Mouse (Mus musculus) heart, embryonic 13.5 days (tissue): ENCODE measurements around the gene Polr1d. TPM values are rescaled to one million over a fixed set of nuclear protein-coding genes. Genes with fewer than 3 reads are reported as not detected.

ENCODE experiments used
- ATAC-seq: fragments of 200-750 bp; cut with Nextera tagmentation; 2 replicates; pipeline ENCODE4 v1.8.0; 2017; ENCODE audit warnings: moderate TSS enrichment; ENCODE audit not compliant: insufficient number of reproducible peaks, low FRiP score, low TSS enrichment; ENCODE audit errors: extremely low read depth
- H3K27ac ChIP-seq: fragments of 300-500 bp; sonication (generic); replicated peaks from 2 replicates; pipeline ENCODE4 v1.5.1; 2015; ENCODE audit warnings: moderate library complexity, mild to moderate bottlenecking, inconsistent platforms
- H3K27me3 ChIP-seq: fragments of 300-500 bp; sonication (generic); replicated peaks from 2 replicates; pipeline ENCODE4 v1.6.1; 2015; ENCODE audit warnings: mild to moderate bottlenecking, inconsistent platforms
- H3K36me3 ChIP-seq: fragments of 300-500 bp; sonication (generic); 2 replicates; pipeline ENCODE4 v1.6.1; 2015; ENCODE audit warnings: mild to moderate bottlenecking, inconsistent platforms
- H3K4me1 ChIP-seq: fragments of 300-500 bp; sonication (generic); 2 replicates; pipeline ENCODE4 v1.6.1; 2015; ENCODE audit warnings: inconsistent platforms
- H3K4me2 ChIP-seq: fragments of 300-500 bp; sonication (generic); 2 replicates; pipeline ENCODE4 v1.6.1; 2015; ENCODE audit warnings: inconsistent platforms, mild to moderate bottlenecking, moderate library complexity
- H3K4me3 ChIP-seq: fragments of 300-500 bp; sonication (generic); 2 replicates; pipeline ENCODE4 v1.5.1; 2015; ENCODE audit warnings: moderate library complexity, mild to moderate bottlenecking, inconsistent platforms
- H3K9ac ChIP-seq: fragments of 300-500 bp; sonication (generic); 2 replicates; pipeline ENCODE4 v1.6.1; 2015; ENCODE audit warnings: inconsistent platforms, mild to moderate bottlenecking, moderate library complexity
- H3K9me3 ChIP-seq: fragments of 300-500 bp; sonication (generic); 2 replicates; pipeline ENCODE4 v1.6.1; 2016; ENCODE audit warnings: inconsistent platforms
- WGBS: fragments of 180-500 bp; shearing (Covaris S2); methylation state at CpG from one replicate; pipeline ENCODE4 v1.1.7; 2015; ENCODE audit warnings: mixed read lengths; 5-methylcytosine and 5-hydroxymethylcytosine counted together
- polyA plus RNA-seq: library from polyadenylated mRNA; unstranded; fragments of >200 nt; fragmentation: Nextera tagmentation; extraction: Ambion mirVana; gene quantifications from 2 replicates; pipeline ENCODE4 v1.2.1, GENCODE M21; 2015

Polr1d gene
- polyA plus RNA-seq, 1 experiment from 2014 or later: 90.1 TPM

DNA sequence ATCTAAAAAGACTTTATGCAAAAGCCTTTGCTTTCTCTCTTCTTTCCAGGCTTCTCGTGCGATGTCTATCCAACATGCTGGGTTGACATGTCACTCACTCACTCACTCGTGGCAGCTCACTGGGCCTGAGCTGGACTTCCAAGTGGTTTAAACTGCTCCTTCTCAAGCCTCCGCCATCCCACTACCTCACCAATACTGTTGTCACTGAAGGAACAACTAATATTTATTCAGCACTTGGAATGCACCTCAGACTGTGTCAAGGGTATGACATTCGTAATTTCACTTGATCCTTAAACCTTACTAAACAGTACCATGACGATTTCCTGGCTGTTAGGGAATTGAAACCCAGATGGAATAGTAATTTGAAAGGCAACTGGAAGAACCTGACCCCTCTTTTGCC lies 3.0 kb upstream of the Polr1d start:
- no peak for ATAC-seq
- WGBS: 79% methylated on average over 6 of the region's 6 CpGs
- H3K4me1 ChIP-seq: peaks cover 74% of the 10 kb centered on the region
- no peak overlapping the region for H3K27ac ChIP-seq
- no peak overlapping the region for H3K4me2 ChIP-seq
- no peaks in the 10 kb centered on the region for H3K27me3 ChIP-seq
- H3K9me3 ChIP-seq: no peaks in the 10 kb centered on the region
- no peak overlapping the region for H3K9ac ChIP-seq
- peaks cover 3% of the 10 kb centered on the region; the same call in 1 of the 2 replicates for H3K36me3 ChIP-seq
- H3K4me3 ChIP-seq: no peak overlapping the region

DNA sequence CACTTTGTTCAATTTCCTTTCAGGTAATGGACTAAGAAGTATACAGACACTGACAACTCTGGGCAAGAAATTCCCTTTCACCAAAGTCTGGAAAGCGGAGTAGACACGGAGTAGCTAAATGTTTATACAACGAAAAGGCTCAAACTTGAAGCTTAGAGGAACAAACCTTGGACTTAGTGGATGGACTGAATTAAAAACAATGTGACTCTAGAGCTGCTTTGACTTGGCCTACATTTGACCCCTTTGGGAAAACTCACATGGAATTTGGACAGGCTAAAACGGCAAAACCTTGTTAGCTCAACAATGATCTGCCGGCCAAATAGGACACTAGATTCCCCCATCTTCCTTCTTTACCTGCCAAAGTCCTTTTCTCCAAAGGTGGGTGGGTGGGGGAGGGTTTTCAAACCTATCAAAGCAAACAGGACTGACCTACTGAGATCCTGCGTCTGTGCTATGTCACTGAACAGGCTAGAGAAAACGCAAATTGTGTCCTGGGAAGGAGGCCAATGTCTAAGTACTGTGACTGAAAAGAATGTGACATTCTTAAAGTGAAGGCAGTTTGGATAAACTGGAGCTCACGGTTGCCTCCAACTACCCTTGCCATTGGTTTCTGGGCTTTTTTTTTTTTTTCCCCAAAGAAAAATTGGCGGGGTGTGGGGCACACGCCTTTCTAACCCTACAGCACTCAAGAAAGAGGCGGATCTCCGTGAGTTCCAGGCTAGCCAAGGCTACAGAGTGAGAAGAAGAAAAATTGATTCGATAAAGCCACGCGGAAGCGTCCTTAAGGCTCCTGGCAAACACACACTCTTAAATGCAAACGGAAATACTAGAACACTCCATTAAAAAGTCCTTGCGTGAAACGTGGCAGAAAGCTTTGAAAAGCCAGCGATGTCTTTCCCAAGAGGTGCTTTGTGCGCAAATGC lies 1.5 kb upstream of the Polr1d start:
- Histone ChIP-seq H3K9me3 (no peaks in the 10 kb centered on the region), H3K4me2 (peak overlapping the region; percentile 97), H3K27ac (peak overlapping the region; percentile 97), H3K4me1 (peaks cover 61% of the 10 kb centered on the region), H3K9ac (peak overlapping the region; percentile 92), H3K36me3 (peaks cover 15% of the 10 kb centered on the region), H3K27me3 (no peaks in the 10 kb centered on the region), H3K4me3 (peak overlapping the region; percentile 77)
- ATAC-seq: no peak
- 12% methylated on average over 21 of the region's 21 CpGs for WGBS

DNA sequence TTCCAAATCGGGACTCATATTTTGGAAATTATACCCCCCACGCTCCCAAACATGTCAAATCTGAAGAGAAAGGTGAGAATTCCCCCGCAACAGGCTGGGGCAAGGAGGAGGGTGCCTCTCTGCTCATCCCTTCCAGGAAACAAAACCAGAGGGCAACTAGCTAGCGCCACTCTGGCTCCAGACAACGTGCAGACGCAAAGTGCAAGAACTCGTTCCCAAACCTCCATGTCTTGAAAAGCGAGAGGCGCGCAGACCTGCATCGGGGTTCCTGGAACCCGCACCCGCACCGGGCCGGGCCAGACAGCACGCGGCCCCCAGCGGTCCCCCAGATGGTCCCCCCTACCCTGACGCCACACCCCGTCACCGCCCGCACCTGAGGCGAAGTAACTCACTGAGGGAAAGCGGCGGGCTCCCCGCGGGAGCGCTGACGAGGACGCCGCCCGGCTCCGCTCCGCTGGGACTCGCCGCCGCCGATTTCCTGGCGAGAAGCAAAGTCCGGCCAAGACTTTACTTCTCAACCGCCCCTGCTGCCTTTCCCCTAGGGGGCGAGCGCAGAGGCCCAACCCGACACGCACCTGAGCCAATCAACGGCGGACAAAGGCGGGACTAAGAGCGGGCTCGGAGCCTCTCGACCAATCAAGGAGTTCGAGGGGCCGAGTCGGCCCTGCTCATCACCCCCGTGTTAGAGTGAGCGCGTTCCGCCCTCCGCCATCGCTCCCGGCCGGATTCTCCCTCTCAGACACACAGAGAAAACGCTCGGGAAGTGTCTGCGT lies 638 bp upstream of the Polr1d start, which contains the start of gene Lnx2:
TSS of gene Lnx2 (minus strand) at position 561 of the 773 bp plus-strand sequence.
- peak within 1 kb of the TSS; percentile 77 for H3K4me3 ChIP-seq
- peaks cover 52% of the 10 kb centered on the region for H3K4me1 ChIP-seq
- peaks cover 15% of the 10 kb centered on the region for H3K36me3 ChIP-seq
- H3K9ac ChIP-seq: peak within 1 kb of the TSS; percentile 92
- peak within 1 kb of the TSS; percentile 97 for H3K27ac ChIP-seq
- WGBS: under 1% methylated on average over 65 of the region's 65 CpGs
- peak within 1 kb of the TSS; percentile 97 for H3K4me2 ChIP-seq
- H3K9me3 ChIP-seq: no peaks in the 10 kb centered on the region
- H3K27me3 ChIP-seq: no peaks in the 10 kb centered on the region
- ATAC-seq: peak; percentile 93

DNA sequence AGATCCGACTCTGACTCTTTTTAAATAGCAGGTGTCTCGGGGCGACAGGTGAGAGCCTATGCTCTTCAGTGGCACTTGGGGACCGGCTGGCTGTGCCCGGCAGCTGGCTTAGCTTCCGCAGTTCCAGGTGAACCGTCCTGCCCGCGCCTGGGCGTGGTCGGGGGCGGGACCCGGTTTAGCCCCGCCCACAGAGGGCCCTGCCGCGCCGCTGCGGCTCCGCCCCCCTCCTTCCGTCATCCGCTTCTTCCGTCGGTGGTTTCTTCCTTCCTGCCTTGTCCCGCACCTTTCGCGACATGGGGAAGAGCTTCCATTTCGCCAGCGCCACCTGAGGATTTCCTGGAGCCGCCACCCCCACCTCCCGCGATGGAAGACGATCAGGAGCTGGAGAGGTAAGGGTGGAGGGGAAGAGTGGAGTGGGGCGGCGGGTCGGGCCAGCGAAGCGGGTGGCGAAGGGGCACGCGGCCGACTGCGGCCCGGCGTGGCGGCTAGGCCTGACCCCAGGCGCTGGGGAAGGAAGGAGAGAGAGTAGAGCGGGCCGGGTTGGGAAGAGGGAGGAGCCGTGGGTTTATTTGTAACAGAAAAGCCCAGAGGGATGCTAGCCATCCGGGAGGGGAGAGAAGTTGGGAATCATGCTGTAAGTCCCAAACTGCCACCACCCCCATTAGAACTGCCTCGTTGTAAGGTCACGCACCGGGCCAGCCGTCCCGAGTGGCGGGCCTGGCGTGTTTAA lies 620 bp downstream of the Polr1d start:
- ATAC-seq: peak; percentile 77
- H3K27me3 ChIP-seq: no peaks in the 10 kb centered on the region
- under 1% methylated on average over 57 of the region's 57 CpGs for WGBS

DNA sequence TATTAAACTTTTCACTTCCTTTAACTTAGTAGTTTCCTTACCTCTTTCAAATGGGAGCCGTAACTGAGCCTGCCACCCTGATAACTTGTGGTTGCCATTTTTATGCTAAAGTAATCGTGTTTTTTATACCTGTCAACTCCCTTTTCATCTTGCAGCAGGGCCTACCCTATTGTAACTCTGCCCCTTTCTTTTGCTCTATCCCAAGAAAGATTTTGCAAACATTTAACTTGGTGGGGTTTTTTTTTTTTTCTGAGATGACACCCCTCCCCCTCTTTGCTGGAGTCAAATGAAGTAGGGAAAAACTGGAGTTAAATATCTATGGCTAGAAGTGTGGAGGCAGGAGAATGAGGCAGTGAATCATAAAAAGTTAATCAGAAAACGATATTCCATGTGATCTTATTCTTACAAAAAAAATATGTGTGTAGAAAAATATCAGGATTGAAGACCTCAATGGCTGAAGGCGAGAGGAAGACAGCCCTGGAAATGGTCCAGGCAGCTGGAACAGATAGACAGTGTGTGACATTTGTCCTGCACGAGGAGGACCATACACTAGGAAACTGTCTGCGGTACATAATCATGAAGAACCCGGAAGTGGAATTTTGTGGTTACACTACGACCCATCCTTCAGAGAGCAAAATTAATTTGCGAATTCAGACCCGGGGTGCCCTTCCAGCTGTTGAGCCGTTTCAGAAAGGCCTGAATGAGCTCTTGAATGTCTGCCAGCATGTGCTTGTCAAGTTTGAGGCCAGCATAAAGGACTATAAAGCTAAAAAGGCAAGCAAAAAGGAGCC lies 1.5 kb downstream of the Polr1d start:
- no peaks in the 10 kb centered on the region for H3K27me3 ChIP-seq
- peak overlapping the region; percentile 96 for H3K27ac ChIP-seq
- peak overlapping the region; percentile 92 for H3K9ac ChIP-seq
- H3K4me1 ChIP-seq: peaks cover 33% of the 10 kb centered on the region
- no peak for ATAC-seq
- WGBS: 55% methylated on average over 11 of the region's 11 CpGs
- peak overlapping the region; percentile 97 for H3K4me2 ChIP-seq
- peak overlapping the region; percentile 77 for H3K4me3 ChIP-seq
- peaks cover 15% of the 10 kb centered on the region for H3K36me3 ChIP-seq
- no peaks in the 10 kb centered on the region for H3K9me3 ChIP-seq

More for the DNA sequence above, 620 bp downstream of the Polr1d start:
- Histone ChIP-seq H3K36me3 (peaks cover 15% of the 10 kb centered on the region), H3K9ac (peak overlapping the region; percentile 92), H3K9me3 (no peaks in the 10 kb centered on the region), H3K4me2 (peak overlapping the region; percentile 97), H3K4me3 (peak overlapping the region; percentile 77), H3K4me1 (peaks cover 40% of the 10 kb centered on the region), H3K27ac (peak overlapping the region; percentile 96)

DNA sequence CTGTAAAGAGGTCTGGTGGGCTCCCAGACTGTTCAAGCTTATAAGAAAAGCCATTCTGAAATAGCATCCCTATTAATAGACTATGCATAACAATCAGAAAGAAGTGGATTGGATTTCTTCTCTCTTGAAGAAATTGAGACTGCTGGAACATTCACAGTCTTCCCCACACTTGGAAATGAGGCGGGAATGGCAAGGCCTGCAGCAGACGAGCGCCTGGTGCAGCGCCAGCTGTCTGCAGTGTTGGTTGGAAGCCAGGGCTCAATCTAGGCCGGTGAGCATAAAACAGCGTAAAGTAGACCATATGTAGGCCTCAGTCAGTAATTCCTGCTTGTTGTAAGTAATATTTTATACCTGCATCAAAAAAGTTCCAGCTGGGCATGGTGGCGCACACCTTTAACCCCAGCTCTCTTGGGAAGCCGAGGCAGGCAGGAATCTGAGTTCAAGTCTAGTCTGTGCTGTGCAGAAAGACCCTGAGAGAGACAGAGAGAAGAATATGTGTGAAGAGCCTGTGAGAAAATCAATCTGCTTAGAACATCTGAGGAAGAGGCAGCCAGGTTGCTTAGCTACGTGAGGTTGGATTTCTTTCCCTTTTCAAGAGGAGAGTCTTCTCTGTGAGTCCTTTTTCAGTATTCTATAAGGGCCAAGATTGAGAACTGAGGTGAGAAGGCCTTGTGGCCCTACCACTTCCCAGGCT lies 8.5 kb downstream of the Polr1d start:
- Histone ChIP-seq H3K4me3 (no peak overlapping the region), H3K9ac (no peak overlapping the region), H3K27ac (no peak overlapping the region), H3K4me1 (peaks cover 12% of the 10 kb centered on the region), H3K9me3 (no peaks in the 10 kb centered on the region), H3K4me2 (no peak overlapping the region), H3K36me3 (peaks cover 30% of the 10 kb centered on the region), H3K27me3 (no peaks in the 10 kb centered on the region)
- 86% methylated on average over 9 of the region's 9 CpGs for WGBS
- ATAC-seq: no peak

DNA sequence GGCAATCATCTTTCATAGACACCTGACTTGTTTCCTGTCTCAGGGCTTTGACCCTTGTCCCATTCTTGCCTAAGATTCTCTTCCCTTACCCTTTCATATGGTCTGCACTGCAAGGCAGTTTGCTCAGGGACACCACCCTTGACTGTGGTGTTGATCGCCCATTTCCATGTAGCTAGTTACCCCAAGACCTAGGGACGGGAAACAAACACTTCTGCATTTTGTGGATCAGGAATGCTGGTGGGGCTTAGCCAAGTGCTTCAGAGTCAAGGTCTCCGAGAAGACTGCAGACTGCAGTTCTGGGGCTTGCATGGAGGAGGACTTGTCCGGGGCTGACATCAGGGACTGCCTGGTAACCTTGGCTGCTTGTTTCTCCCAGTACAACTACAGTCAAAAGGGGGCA lies 10.0 kb downstream of the Polr1d start:
- no peaks in the 10 kb centered on the region for H3K9me3 ChIP-seq
- peaks cover 30% of the 10 kb centered on the region for H3K36me3 ChIP-seq
- WGBS: 83% methylated on average over 4 of the region's 4 CpGs
- no peak overlapping the region for H3K27ac ChIP-seq
- H3K4me3 ChIP-seq: no peak overlapping the region
- no peak overlapping the region for H3K9ac ChIP-seq
- H3K27me3 ChIP-seq: no peaks in the 10 kb centered on the region
- no peak overlapping the region for H3K4me2 ChIP-seq
- ATAC-seq: no peak
- H3K4me1 ChIP-seq: peaks cover 12% of the 10 kb centered on the region

DNA sequence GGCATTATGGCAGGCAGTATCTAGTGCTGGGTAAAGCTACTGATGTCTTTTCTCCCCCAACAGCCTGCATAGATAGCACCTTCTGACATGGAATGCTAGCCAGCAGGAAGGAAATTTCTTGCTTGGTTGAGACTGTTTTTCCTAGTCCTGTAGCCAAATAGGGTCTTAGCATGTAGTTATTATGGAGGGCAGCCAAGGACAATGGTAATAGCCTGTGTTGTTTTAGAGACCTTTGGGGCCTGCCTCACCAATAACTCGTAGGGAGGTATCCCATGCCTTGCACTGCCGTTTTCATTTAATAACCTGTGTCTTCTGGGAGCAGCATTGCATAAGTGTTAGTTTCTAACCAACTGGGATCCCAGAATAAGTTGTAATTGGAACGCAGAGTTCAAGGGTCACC lies 13.0 kb downstream of the Polr1d start:
- Histone ChIP-seq H3K4me2 (no peak overlapping the region), H3K4me3 (no peak overlapping the region), H3K27ac (no peak overlapping the region), H3K36me3 (peaks cover 31% of the 10 kb centered on the region), H3K4me1 (peaks cover 12% of the 10 kb centered on the region), H3K9ac (no peak overlapping the region), H3K27me3 (no peaks in the 10 kb centered on the region), H3K9me3 (no peaks in the 10 kb centered on the region)
- no peak for ATAC-seq
- WGBS: 81% methylated on average over 3 of the region's 3 CpGs

DNA sequence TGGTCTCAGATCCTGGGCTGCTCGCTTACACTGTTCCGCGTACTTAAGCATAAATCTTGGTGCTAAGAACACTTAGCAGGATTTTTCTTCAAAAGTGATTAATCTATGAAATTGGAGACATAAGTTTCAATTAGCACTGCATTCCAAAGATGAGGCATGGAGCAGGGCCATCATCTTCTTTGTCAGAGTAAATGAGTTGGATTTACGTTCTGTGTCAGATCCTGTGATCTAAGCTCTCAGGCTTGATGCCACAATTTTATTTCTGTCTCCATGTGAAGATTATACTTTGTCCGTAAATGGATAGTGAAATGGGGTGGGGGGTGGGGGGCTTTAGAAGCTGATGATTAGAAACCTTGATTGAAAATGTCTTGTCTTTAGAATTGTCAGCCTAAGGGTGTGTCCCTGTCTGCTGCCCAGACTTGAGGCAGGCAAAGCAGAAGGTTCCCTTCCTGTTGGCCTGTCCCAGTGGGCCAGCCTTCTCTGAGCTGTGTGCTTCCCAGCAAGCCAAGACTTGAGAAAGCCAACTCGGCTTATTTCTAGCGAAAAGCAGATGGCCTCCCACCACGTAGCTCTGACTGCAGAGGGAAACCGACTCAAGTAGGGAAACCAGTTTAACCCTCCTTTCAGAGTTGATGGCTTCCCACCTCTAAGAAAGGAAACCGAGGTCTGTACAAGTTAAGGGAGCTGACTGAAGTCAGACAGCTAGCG lies 13.6 kb downstream of the Polr1d start:
- Histone ChIP-seq H3K27me3 (no peaks in the 10 kb centered on the region), H3K27ac (no peak overlapping the region), H3K4me3 (no peak overlapping the region), H3K36me3 (peaks cover 32% of the 10 kb centered on the region), H3K9ac (no peak overlapping the region), H3K9me3 (no peaks in the 10 kb centered on the region), H3K4me2 (no peak overlapping the region), H3K4me1 (peaks cover 12% of the 10 kb centered on the region)
- WGBS: 81% methylated on average over 11 of the region's 11 CpGs
- no peak for ATAC-seq
